Mouse (Mus musculus) left cerebral cortex, adult 18-20 months (tissue): ENCODE data around the gene Slc39a9. TPM values are rescaled to one million over a fixed set of nuclear protein-coding genes. Genes with fewer than 3 reads are reported as not detected.

Experiments
- DNase-seq, 2 experiments: peaks; one replicate each; pipeline ENCODE4 v3.0.0; 2021 to 2022; ENCODE audit warnings: low spot score in 2 of 2, mixed read lengths in 1 of 2
- long read RNA-seq, 2 experiments: library from polyadenylated mRNA; stranded (forward); transcript quantifications; one replicate each; pipeline ENCODE4 v2.0.0; 2021
- total RNA-seq, 2 experiments: library from RNA; stranded (reverse); gene quantifications; 2 replicates each; pipeline ENCODE4 v1.2.3; 2021

The Slc39a9 gene
- 10 to 100 TPM; 40.6 to 41.3 TPM for total RNA-seq
- long read RNA-seq, experiment 1, full-length matches to known transcripts = 21 of 35 reads
- long read RNA-seq, experiment 1, partial matches to known transcripts = 10 of 35 reads
- long read RNA-seq, experiment 1, other reads (novel, unspliced or antisense) = 4 of 35 reads
- long read RNA-seq, experiment 2, full-length matches to known transcripts = 6 of 11 reads
- long read RNA-seq, experiment 2, partial matches to known transcripts = 1 of 11 reads
- long read RNA-seq, experiment 2, other reads (novel, unspliced or antisense) = 4 of 11 reads

GRCm38 (mm10) chr12:80643693-80644505, at the start of gene Slc39a9, which contains the start of gene Erh:
Slc39a9 (plus strand) TSS chr12:80643883.
Erh (minus strand) TSS chr12:80644341.
- DNase-seq = peak; percentile 90 to 94

GRCm38 (mm10) chr12:80594141-80594540, 49.5 kb upstream of the Slc39a9 start:
- no peak for DNase-seq

- DNase-seq = no peak
Measured at GRCm38 (mm10) chr12:80594781-80595180, 48.9 kb upstream of the Slc39a9 start.

- DNase-seq = no peak
Measured at GRCm38 (mm10) chr12:80595566-80595965, 48.1 kb upstream of the Slc39a9 start.

- no peak for DNase-seq
Measured at GRCm38 (mm10) chr12:80595968-80596367, 47.7 kb upstream of the Slc39a9 start.

- no peak for DNase-seq
Measured at GRCm38 (mm10) chr12:80598236-80598635, 45.4 kb upstream of the Slc39a9 start.

GRCm38 (mm10) chr12:80598756-80599155, 44.9 kb upstream of the Slc39a9 start:
- DNase-seq = peak; percentile 28 to 34

GRCm38 (mm10) chr12:80601597-80602269, 42.0 kb upstream of the Slc39a9 start:
- DNase-seq = no peak

- no peak for DNase-seq
Measured at GRCm38 (mm10) chr12:80602432-80602831, 41.3 kb upstream of the Slc39a9 start.

- no peak for DNase-seq
Measured at GRCm38 (mm10) chr12:80603566-80603965, 40.1 kb upstream of the Slc39a9 start.

GRCm38 (mm10) chr12:80604218-80604617, 39.5 kb upstream of the Slc39a9 start:
- no peak for DNase-seq

GRCm38 (mm10) chr12:80608576-80608975, 35.1 kb upstream of the Slc39a9 start:
- no peak for DNase-seq

GRCm38 (mm10) chr12:80609928-80610327, 33.8 kb upstream of the Slc39a9 start:
- DNase-seq = no peak

GRCm38 (mm10) chr12:80612113-80612791, 31.4 kb upstream of the Slc39a9 start:
- no peak for DNase-seq

- DNase-seq = no peak
Measured at GRCm38 (mm10) chr12:80615371-80616257, 28.1 kb upstream of the Slc39a9 start.

GRCm38 (mm10) chr12:80620501-80620900, 23.2 kb upstream of the Slc39a9 start:
- no peak for DNase-seq

GRCm38 (mm10) chr12:80631790-80632189, 11.9 kb upstream of the Slc39a9 start:
- no peak for DNase-seq

- peak in 1 of 2 experiments; percentile 28 for DNase-seq
Measured at GRCm38 (mm10) chr12:80642725-80643692, 674 bp upstream of the Slc39a9 start.

- peak in 1 of 2 experiments; percentile 4 for DNase-seq
Measured at GRCm38 (mm10) chr12:80644506-80644868, 804 bp downstream of the Slc39a9 start.
